Mouse (Mus musculus) liver, adult (tissue): ENCODE data around the gene Tead1.

Experiments used
- GATA4 ChIP-seq: IDR thresholded peaks from 2 replicates; pipeline ENCODE4 v1.6.1; 2014; ENCODE audit warnings: mild to moderate bottlenecking, low read length; ENCODE audit not compliant: insufficient replicate concordance

Tead1 gene

DNA sequence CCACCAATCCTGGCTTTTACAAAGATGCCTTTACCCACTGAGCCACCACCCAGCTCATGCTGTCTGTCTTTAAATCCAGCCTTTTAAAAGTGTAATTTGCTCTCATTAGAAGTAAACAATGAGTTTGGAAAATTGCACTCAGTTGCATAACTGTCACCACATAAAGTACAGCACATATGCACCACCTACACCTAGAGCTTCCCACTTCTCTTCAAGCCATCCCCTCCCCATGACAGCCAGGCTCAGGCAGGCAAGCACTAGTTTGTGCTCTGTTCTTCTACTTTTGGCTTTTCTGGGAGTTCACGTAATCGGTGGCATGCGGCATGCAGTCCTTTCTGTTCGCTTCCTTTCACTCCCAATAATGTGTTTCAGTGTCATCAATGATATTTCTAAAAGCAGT is 236.5 kb downstream of the Tead1 start:
- no peak for TF ChIP-seq GATA4

DNA sequence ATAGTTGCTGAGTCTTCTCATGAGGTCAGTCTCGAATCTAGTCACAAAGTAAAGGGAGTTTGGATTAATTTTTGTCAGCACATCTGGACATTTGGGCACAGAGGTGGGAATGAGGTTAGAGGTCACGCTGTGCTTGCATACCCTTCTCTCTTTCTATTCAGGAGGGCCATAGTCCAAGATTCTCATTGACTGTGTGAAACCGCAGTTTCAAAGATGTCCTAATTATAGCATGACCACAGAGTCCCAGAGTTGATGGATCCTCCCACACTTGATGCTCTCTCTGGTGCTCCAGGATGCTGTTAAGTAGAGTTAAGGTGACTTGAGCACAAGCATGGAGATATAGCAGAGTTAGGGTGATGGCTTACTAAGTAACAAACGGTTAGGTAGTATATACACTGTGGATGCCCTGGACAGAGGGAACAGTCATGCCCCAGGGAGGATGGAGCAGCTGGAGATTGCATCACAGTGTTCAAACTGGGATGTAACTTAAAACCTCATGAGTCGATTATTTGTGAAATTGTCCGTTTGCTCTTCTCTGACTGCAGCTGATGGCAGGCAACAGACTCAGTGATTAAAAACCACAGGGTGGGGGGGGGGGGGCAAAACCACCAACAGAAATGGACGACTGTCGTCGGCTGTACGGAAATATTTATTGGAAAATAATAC is 238.6 kb downstream of the Tead1 start:
- no peak for TF ChIP-seq GATA4

DNA sequence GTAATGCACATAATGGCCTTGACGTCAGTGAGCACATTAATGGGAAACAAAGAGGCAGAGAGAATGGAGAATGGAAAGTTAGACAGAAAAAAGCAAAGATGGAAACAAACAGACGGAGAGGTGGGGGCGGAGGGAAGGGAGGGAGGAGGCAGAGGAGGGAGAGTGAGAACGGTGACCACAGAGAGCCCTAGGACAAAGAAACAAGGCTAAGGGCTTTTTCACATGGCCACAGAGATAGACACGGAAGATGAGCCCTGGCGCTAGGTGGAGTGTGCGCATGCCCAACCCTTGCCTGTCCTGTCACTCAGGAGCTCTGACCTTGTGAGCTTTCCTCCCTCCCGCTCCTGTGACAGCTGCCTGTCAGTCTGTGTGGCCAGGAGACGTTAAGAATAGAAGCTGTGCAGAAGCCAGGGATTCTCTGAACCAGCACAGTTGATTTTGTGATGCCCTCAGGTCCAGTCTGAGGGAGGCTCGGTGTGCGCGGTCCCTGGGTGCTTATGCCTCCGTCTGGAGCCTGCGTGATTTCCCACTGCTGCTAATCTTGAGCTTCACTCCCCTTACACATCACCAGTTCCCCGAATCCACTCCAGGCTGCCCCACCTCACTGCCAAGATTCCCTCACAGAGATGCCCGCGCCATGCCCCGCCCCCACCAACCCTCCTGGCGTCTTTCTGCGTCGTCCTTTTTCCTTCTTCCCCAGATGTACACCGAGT is 239.3 kb downstream of the Tead1 start:
- TF ChIP-seq GATA4, result no peak

- TF ChIP-seq GATA4, result no peak
These were observed 240.7 kb downstream of the Tead1 start for GRCm38 (mm10) chr7:112919845-112920244.

DNA sequence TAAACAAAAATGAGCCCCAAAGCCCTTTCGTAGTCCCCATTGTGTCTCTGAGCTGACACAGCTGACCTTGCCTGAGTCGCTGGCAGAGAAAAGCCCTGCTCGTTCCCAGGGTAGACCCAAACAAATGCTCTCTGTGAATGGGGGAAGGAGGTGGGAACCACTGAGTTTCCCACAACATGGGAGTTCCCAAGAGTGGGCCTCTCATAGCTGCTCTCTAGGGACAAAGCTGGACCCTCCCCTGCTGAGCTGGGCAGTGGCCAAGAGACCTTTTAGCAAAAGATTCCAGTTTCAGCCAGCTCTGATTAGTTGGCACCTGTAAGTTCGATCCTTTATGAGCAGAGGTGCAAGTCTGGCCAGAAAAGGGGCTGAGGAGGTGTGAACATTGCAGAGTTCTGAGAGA is 243.7 kb downstream of the Tead1 start:
- no peak for TF ChIP-seq GATA4

- no peak for TF ChIP-seq GATA4
These were observed 244.6 kb downstream of the Tead1 start for GRCm38 (mm10) chr7:112923712-112924111.

- no peak for TF ChIP-seq GATA4
These were observed 251.6 kb downstream of the Tead1 start for GRCm38 (mm10) chr7:112930669-112931068.

DNA sequence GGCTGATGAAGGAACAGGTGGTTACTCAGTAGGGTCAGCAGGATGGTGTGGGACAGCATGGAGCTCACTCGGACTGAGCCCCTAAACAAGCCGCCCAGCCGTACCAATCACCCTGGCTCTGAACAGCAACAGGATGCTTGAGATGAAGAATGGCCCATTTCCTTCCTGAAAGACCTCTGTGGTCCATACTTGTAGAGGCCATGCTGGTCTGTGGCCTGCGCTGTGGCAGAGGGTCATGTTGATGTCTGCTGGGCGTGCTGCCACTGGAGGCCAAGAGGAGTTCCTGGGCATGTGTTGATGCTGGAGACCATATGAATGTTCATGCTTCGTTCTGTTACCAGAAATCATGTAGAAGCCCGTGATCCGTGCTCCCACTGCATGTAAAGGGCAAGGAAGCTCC is 258.0 kb downstream of the Tead1 start:
- no peak for TF ChIP-seq GATA4

DNA sequence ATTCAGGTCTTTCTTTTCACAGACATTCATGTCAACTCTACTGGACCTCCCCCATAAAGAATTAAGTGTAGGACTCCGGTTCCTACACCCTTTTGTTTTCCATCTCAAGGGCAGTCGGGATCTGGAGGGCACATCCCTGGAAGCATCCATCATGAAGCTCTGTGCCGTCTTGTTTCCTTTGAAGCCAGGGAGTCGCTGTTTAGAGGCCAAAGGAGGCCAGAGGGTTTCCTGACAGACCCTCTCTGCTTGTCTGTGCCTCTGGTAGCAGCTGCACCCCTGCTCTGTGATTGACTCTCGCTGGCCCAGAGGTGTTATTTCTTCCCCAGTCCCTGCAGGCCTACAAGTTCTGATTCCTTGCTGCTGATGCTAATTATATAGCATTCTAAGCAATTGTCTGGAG is 259.8 kb downstream of the Tead1 start:
- no peak for TF ChIP-seq GATA4

DNA sequence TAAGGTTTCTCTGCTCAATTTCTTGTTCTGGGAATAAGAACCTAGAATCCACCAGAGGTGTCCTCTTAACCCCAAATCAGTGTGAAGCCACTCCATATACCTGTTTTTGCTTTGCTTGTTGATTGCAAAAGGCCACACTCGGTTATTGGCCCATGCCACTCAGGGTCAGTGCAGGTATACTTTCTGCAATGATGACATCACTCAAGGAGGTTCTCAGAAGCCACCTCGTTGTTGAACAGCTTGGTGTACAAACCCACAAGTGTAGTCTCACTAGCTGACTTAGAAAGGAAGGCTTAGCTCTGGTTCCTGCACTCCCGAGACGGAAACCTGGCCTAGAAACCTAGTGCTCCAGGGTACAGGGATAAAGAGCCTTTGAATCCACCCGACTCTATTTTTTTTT is 263.4 kb downstream of the Tead1 start:
- TF ChIP-seq GATA4, result no peak

GRCm38 (mm10) chr7:112943056-112943455 is 263.9 kb downstream of the Tead1 start:
- TF ChIP-seq GATA4, result no peak

DNA sequence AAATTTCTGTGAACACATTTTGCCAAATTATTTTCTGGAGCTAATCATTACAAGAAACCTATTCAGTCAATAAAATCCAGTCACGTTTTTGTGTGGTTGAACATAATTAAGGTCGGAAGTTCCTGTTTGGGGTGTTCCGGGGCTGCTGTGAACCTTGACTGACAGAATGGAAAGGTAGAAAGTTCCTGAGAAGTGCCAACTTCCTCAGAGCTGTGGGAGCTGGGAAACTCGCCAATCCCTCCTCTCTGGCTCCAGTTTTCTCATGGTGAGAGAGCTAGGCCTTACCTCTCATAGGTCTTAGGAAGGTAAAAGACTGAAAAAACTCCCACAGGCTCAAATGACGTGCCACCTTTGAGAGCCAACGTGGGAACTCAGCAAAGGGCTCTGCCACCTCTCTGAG is 267.6 kb downstream of the Tead1 start:
- no peak for TF ChIP-seq GATA4

- no peak for TF ChIP-seq GATA4
These were observed 274.7 kb downstream of the Tead1 start, which contains the start of gene Rassf10 for GRCm38 (mm10) chr7:112953777-112954291. TSS of gene Rassf10 (plus strand) at chr7:112953962.

DNA sequence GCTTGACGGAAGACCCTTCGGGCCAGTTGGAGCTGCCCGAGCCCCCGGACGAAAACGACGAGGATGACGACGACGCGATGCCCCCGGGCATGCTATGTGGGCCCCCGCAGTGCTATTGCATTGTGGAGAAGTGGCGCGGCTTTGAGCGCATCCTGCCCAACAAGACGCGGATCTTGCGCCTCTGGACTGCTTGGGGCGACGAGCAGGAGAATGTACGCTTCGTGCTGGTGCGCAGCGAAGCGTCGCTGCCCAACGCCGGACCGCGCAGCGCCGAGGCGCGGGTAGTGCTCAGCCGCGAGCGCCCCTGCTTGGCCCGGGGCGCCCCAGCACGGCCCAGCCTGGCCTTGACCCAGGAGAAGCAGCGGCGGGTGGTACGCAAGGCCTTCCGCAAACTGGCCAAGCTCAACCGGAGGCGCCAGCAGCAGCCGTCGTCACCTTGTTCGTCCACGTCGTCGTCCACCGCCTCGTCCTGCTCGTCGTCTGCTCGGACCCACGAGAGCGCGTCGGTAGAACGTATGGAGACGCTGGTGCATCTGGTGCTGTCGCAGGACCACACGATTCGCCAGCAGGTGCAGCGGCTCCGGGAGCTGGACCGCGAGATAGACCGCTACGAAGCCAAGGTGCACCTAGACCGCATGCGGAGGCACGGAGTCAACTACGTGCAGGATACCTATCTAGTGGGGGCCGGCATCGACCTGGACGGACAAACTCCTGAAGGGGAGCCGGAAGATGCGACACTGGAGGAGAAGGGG is 275.4 kb downstream of the Tead1 start:
- TF ChIP-seq GATA4, result no peak

DNA sequence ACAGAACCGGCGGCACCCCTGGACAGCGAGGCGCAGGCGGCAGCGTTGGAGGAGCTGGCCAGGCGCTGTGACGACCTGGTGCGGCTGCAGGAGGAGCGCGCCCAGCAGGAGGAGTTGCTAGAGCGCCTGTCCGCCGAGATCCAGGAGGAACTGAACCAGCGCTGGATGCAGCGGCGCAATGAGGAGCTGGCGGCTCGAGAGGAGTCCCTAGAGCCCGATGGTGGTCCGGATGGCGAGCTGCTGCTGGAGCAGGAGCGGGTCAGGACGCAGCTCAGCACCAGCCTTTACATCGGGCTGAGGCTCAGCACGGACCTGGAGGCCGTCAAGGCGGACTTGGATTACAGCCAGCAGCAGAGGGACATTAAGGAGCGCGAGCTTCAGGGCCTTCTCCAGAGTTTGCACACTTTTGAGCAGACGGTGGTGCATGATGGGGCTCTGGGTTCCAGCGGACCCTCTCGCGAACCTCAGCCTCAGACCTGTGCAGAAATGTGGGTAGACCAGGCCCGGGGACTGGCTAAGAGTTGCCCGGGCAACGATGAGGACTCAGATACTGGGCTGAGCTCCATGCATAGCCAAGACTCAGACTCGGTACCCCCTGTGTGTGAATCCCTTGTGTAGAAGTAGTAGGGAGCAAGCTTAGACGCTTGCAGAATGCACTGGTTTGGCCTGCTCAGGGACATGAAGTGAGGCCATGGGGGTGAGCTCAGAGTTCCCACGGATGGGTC is 276.1 kb downstream of the Tead1 start:
- TF ChIP-seq GATA4, result no peak

DNA sequence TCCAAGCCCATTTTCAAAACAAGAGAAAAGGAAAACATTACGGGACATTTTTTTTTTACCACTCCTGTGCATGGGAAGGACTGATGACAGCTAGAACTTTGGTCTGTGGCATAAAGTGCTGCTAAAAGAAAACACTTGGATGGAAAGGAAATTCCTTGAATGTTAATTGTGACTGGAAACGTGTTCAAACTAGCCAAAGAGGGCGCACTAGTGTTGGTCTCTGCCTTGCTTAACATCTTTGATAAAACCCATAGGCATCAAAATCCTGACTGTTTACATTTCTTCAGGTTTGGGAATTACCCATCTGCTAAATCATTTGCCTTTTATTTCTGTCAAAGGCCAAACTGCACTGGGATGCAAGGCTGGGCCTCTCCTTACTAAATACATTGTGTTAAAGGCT is 276.8 kb downstream of the Tead1 start:
- no peak for TF ChIP-seq GATA4
